Mouse (Mus musculus): ENCODE data around the gene Gm28035.

GRCm38 (mm10) chr2:30283193-30283592 is 42.8 kb downstream of the Gm28035 start:
- no peak for TF ChIP-seq POLR2A (IDR thresholded peaks at IDR 0.05; ENCODE audit: borderline replicate concordance, low read depth, low read length)
- no peak for TF ChIP-seq CTCF (IDR thresholded peaks at IDR 0.05; ENCODE audit: low read depth, low read length)

All from bone marrow macrophage, adult 2 months (primary cell).